Mouse (Mus musculus) testis, adult 2 months (tissue): ENCODE data around the gene Ano1.

Experiments used
- CTCF ChIP-seq: fragments of 200-500 bp; IDR thresholded peaks from 2 replicates; pipeline ENCODE4 v1.5.1; 2012; ENCODE audit warnings: low read depth, mild to moderate bottlenecking, inconsistent platforms, low read length, moderate library complexity; ENCODE audit not compliant: control insufficient read depth, insufficient read depth, insufficient replicate concordance
- POLR2A ChIP-seq: fragments of 200-500 bp; IDR thresholded peaks from 2 replicates; pipeline ENCODE4 v1.6.1; 2012; ENCODE audit warnings: low read depth, mild to moderate bottlenecking, inconsistent platforms, low read length, moderate library complexity; ENCODE audit not compliant: control insufficient read depth

DNA sequence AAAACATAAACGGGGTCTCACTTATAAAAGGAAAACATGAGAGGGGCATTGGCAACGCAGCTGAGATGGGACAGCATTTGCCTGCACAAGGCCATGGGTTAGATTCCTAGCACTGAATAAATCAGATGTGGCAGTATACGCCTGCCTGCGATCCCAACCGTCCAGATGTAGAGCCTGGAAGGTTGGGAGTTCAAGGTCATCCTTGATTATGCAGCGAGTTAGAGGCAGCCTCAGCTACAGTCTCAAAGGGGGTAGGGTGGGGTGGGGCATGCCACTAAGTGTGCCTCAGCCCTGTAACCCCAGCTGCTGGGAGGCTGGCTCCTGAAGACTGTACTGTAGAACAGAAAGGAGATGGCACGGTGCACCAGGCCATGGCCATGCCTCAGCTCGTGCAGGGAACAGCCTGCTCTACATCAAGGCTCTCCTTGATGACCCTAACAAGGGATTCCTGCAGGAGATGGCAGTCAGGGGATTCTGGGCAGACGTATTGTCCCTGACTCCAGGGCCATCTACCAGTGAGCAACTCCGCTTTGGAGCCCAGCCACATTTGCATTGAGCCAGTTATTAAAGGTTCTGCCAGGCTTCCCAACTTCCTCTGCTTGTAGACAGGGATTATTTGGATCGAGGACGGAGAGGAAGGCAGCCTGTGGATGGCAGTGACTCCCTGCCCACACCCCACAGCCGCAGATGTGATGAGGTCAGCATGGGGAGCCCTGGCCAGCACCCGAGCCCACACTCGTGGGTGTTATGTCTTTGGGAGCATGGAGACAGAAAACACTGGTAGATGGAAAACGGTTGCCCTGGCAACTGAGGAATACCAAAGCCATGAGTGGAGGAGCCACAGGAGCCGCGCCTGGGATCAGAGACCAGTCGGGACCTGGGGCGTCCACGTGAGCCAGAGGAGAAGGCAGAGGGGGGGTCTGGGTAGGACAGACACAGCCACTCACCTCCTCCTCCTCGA lies 130.8 kb downstream of the Ano1 start:
- no peak for TF ChIP-seq CTCF
- no peak for TF ChIP-seq POLR2A
